Mouse (Mus musculus): ENCODE data around the gene BC035044. TPM values are rescaled to one million over a fixed set of nuclear protein-coding genes. Genes with fewer than 3 reads are reported as not detected.
"Not testable (repeated sequence)": the region's sequence is repeated elsewhere in the genome, so short reads cannot be mapped to it uniquely, and the experiment has no call there.

Gene BC035044
- polyA plus RNA-seq (2012; rRNA removed) = 16.3 and 22.9 TPM in 2 replicates

GRCm38 (mm10) chr6:128890948-128891355, at the start of gene BC035044:
TSS of gene BC035044 (minus strand) at chr6:128891126.
- Histone ChIP-seq H3K4me3 (ENCODE audit: extremely low read depth, insufficient read depth, insufficient read length) (peak within 1 kb of the TSS; percentile 68), H3K36me3 (ENCODE audit: control insufficient read depth, insufficient read depth, low read length) (peaks cover 12% of the 10 kb centered on the region), H3K27ac (ENCODE audit: insufficient read depth, low read length) (peak within 1 kb of the TSS; percentile 91), H3K27me3 (ENCODE audit: control insufficient read depth, insufficient read depth, low read length) (no peaks in the 10 kb centered on the region), H3K4me1 (ENCODE audit: control insufficient read depth, insufficient read depth, insufficient read length) (peaks cover 3% of the 10 kb centered on the region; the same call in 1 of the 2 replicates)
- DNase-seq (ENCODE audit: low read depth in 1 of 2, low spot score in 2 of 2) = peak; percentile 31 to 45
- TF ChIP-seq CTCF (IDR thresholded peaks at IDR 0.05; ENCODE audit: extremely low read depth, insufficient read depth, insufficient read length, insufficient replicate concordance) = no peak
- TF ChIP-seq POLR2A (IDR thresholded peaks at IDR 0.05; ENCODE audit: low read depth, low read length) = no peak
- WGBS = 5% methylated on average over 2 of the region's 2 CpGs

DNA sequence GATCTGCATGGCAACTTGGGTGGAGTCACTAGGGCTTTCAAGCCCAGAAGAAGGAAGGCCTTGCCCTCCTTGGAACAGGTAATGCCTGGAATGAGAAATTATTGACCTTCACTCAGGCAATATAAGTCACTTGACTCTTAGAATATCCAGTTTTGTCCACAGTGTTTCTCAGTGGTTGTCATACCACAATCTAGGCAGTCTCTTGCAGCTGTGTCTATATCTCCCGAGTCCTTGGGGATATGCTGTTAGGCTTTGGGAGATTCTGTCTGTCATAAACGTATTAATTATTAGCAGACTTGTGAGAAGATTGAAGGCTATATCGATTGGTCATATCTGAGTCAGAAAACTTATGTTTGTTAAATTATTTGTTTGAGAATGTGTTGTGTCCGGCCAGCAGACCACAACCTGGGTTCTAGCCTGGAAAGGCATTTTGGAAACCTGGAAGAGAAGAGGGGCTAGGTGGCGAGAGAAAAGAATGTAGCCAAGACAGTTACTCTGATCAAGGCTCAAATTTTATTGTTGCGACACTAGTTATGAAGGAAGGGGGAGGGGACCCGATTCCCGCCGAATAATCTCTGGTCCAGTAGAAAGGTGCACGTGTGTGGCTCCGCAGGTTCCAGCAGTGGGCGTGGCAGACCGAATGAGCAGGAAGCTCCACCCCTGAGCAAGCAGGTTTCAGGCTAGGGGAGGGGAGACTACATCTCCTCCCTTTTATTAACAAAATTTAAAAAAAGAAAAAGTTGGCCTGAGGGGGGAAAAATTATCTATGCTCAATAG, 45.2 kb upstream of the BC035044 start:
- H3K4me3 ChIP-seq (ENCODE audit: extremely low read depth, insufficient read depth, insufficient read length); H3K27me3 ChIP-seq (ENCODE audit: control insufficient read depth, insufficient read depth, low read length); H3K4me1 ChIP-seq (ENCODE audit: control insufficient read depth, insufficient read depth, insufficient read length); DNase-seq (ENCODE audit: low read depth in 1 of 2, low spot score in 2 of 2); H3K36me3 ChIP-seq (ENCODE audit: control insufficient read depth, insufficient read depth, low read length); H3K27ac ChIP-seq (ENCODE audit: insufficient read depth, low read length): not testable (repeated sequence)
- WGBS = 89% methylated on average over 5 of the region's 13 CpGs

DNA sequence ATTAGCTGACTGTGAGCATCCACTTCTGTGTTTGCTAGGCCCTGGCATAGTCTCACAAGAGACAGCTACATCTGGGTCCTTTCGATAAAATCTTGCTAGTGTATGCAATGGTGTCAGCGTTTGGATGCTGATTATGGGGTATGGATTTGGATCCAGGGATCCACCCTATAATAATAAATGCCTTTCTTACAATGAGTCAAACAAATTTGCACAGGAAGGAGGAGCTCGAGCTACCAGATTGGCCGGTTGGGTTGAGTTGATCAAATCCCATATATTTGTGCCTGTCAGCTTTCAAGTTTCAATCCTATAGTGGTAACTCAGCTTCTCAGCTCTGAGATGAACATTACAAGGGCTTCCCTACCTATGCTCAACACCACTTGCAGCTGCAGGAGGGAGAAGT, 43.2 kb upstream of the BC035044 start, which contains the start of gene Clec2g:
TSS of gene Clec2g (plus strand) at position 301 of the 400 bp plus-strand sequence.
- not testable (repeated sequence) for DNase-seq (ENCODE audit: low read depth in 1 of 2, low spot score in 2 of 2); H3K4me1 ChIP-seq (ENCODE audit: control insufficient read depth, insufficient read depth, insufficient read length); H3K27ac ChIP-seq (ENCODE audit: insufficient read depth, low read length); H3K36me3 ChIP-seq (ENCODE audit: control insufficient read depth, insufficient read depth, low read length); H3K4me3 ChIP-seq (ENCODE audit: extremely low read depth, insufficient read depth, insufficient read length); H3K27me3 ChIP-seq (ENCODE audit: control insufficient read depth, insufficient read depth, low read length)
- 90% methylated on average over 4 of the region's 4 CpGs for WGBS

GRCm38 (mm10) chr6:128933050-128933449, 42.1 kb upstream of the BC035044 start:
- Histone ChIP-seq H3K36me3 (ENCODE audit: control insufficient read depth, insufficient read depth, low read length) (no peaks in the 10 kb centered on the region), H3K27me3 (ENCODE audit: control insufficient read depth, insufficient read depth, low read length) (no peaks in the 10 kb centered on the region), H3K27ac (ENCODE audit: insufficient read depth, low read length) (no peak overlapping the region), H3K4me1 (ENCODE audit: control insufficient read depth, insufficient read depth, insufficient read length) (no peaks in the 10 kb centered on the region), H3K4me3 (ENCODE audit: extremely low read depth, insufficient read depth, insufficient read length) (no peak overlapping the region)
- TF ChIP-seq CTCF (IDR thresholded peaks at IDR 0.05; ENCODE audit: extremely low read depth, insufficient read depth, insufficient read length, insufficient replicate concordance) (no peak), POLR2A (IDR thresholded peaks at IDR 0.05; ENCODE audit: low read depth, low read length) (no peak)
- 93% methylated on average over 2 of the region's 2 CpGs for WGBS
- DNase-seq (ENCODE audit: low read depth in 1 of 2, low spot score in 2 of 2) = no peak

DNA sequence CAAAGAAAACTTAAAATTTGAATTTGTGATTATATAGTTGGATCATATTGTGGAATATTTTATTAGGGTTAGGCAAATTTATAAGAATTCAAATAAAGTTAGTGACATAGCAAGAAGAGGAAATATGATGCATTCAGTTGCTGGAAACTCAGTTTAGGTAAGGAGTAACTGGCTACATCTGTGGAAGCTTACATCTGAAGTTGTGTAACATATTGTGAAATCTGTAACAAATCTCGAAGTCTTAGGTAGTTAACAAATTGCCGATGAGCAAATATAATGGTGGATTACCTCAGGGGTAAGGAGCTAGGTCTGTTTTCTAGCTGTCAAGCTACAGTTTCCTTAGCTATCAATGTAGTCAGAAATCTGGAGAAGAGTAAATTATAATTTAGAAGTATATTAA, 26.4 kb upstream of the BC035044 start:
- H3K4me1 ChIP-seq (ENCODE audit: control insufficient read depth, insufficient read depth, insufficient read length) = peaks cover 6% of the 10 kb centered on the region
- no peaks in the 10 kb centered on the region for H3K27me3 ChIP-seq (ENCODE audit: control insufficient read depth, insufficient read depth, low read length)
- H3K36me3 ChIP-seq (ENCODE audit: control insufficient read depth, insufficient read depth, low read length) = no peaks in the 10 kb centered on the region
- TF ChIP-seq POLR2A (IDR thresholded peaks at IDR 0.05; ENCODE audit: low read depth, low read length) = no peak
- no peak for TF ChIP-seq CTCF (IDR thresholded peaks at IDR 0.05; ENCODE audit: extremely low read depth, insufficient read depth, insufficient read length, insufficient replicate concordance)
- no peak for DNase-seq (ENCODE audit: low read depth in 1 of 2, low spot score in 2 of 2)
- no peak overlapping the region for H3K4me3 ChIP-seq (ENCODE audit: extremely low read depth, insufficient read depth, insufficient read length)
- WGBS = 87% methylated on average over 2 of the region's 2 CpGs
- H3K27ac ChIP-seq (ENCODE audit: insufficient read depth, low read length) = no peak overlapping the region

GRCm38 (mm10) chr6:128913598-128914254, 22.8 kb upstream of the BC035044 start:
- H3K36me3 ChIP-seq (ENCODE audit: control insufficient read depth, insufficient read depth, low read length) = no peaks in the 10 kb centered on the region
- H3K4me3 ChIP-seq (ENCODE audit: extremely low read depth, insufficient read depth, insufficient read length) = no peak overlapping the region
- peaks cover 6% of the 10 kb centered on the region for H3K4me1 ChIP-seq (ENCODE audit: control insufficient read depth, insufficient read depth, insufficient read length)
- no peak for DNase-seq (ENCODE audit: low read depth in 1 of 2, low spot score in 2 of 2)
- TF ChIP-seq POLR2A (IDR thresholded peaks at IDR 0.05; ENCODE audit: low read depth, low read length) = no peak
- no peak for TF ChIP-seq CTCF (IDR thresholded peaks at IDR 0.05; ENCODE audit: extremely low read depth, insufficient read depth, insufficient read length, insufficient replicate concordance)
- H3K27ac ChIP-seq (ENCODE audit: insufficient read depth, low read length) = no peak overlapping the region
- H3K27me3 ChIP-seq (ENCODE audit: control insufficient read depth, insufficient read depth, low read length) = no peaks in the 10 kb centered on the region
- 48% methylated on average over 2 of the region's 2 CpGs for WGBS

DNA sequence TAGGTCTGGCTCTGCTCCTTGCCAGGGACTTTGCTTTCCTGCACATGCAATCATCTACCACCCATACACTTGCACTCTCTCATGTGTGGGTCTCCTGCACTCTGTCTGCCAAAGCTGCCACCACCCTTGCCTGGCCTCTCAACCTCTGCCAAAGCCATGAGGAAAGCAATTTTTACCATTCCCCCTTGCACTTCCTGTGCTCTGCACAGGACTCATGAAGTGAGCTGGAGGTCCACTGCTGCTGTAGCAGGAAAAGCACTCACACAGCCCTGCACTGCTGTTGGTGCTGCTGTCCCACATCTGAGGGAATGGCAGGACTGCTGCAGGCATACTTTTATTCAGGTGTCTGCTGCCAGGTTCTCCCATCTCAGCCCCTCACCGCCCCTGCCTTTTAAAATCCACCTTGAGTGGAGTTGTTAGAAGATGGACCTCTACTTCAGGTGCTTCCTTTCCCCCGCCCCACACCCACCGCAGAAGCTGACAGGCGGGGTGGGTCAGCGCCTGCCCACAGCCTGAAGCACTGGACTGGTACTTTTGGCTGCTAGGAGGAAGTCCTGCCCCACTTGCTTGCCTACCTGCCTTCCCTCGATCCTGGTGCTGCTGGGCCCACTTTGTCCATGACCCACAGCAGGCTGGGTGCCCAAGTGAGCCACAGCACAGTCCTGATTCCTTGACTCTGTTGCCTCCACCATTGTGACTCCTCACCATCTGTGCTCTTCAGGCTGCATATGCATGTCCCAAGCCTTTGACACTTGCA, 10.0 kb upstream of the BC035044 start:
- WGBS = 42% methylated on average over 6 of the region's 6 CpGs
- not testable (repeated sequence) for DNase-seq (ENCODE audit: low read depth in 1 of 2, low spot score in 2 of 2); H3K27ac ChIP-seq (ENCODE audit: insufficient read depth, low read length); H3K27me3 ChIP-seq (ENCODE audit: control insufficient read depth, insufficient read depth, low read length); H3K4me1 ChIP-seq (ENCODE audit: control insufficient read depth, insufficient read depth, insufficient read length); H3K4me3 ChIP-seq (ENCODE audit: extremely low read depth, insufficient read depth, insufficient read length); H3K36me3 ChIP-seq (ENCODE audit: control insufficient read depth, insufficient read depth, low read length)
